Mouse (Mus musculus) thymus, adult 2 months (tissue): Measurements from ENCODE around the gene Gtf3c4.

Experiments used
- CTCF ChIP-seq: fragments of 200-500 bp; IDR thresholded peaks from 2 replicates; pipeline ENCODE4 v1.5.1; 2012; ENCODE audit warnings: mild to moderate bottlenecking, control low read depth, low read length, moderate library complexity, borderline replicate concordance; ENCODE audit not compliant: control insufficient read depth, poor library complexity, insufficient read depth; ENCODE audit errors: extremely low read depth
- POLR2A ChIP-seq: fragments of 200-500 bp; IDR thresholded peaks from 2 replicates; pipeline ENCODE4 v1.6.1; 2012; ENCODE audit warnings: mild to moderate bottlenecking, low read length, control low read depth, moderate library complexity; ENCODE audit not compliant: control insufficient read depth, poor library complexity, insufficient read depth; ENCODE audit errors: extremely low read depth

GRCm38 (mm10) chr2:28884914-28885313, 44.8 kb upstream of the Gtf3c4 start:
- TF ChIP-seq POLR2A: no peak
- no peak for TF ChIP-seq CTCF
